Mouse (Mus musculus) embryonic fibroblast, embryonic 13.5 days (primary cell): ENCODE results near the gene Znrf3.
A peak's percentile ranks its signal among the peaks of the same experiment; 100 is the strongest.

Experiments
- CTCF ChIP-seq: IDR thresholded peaks from 2 replicates; pipeline ENCODE4 v1.5.1; 2011; ENCODE audit warnings: mild to moderate bottlenecking, control low read depth, low read length, moderate library complexity, borderline replicate concordance; ENCODE audit not compliant: insufficient read depth
- POLR2A ChIP-seq: IDR thresholded peaks from 2 replicates; pipeline ENCODE4 v1.6.1; 2011; ENCODE audit warnings: low read depth, mild to moderate bottlenecking, control low read depth, low read length, moderate library complexity

DNA sequence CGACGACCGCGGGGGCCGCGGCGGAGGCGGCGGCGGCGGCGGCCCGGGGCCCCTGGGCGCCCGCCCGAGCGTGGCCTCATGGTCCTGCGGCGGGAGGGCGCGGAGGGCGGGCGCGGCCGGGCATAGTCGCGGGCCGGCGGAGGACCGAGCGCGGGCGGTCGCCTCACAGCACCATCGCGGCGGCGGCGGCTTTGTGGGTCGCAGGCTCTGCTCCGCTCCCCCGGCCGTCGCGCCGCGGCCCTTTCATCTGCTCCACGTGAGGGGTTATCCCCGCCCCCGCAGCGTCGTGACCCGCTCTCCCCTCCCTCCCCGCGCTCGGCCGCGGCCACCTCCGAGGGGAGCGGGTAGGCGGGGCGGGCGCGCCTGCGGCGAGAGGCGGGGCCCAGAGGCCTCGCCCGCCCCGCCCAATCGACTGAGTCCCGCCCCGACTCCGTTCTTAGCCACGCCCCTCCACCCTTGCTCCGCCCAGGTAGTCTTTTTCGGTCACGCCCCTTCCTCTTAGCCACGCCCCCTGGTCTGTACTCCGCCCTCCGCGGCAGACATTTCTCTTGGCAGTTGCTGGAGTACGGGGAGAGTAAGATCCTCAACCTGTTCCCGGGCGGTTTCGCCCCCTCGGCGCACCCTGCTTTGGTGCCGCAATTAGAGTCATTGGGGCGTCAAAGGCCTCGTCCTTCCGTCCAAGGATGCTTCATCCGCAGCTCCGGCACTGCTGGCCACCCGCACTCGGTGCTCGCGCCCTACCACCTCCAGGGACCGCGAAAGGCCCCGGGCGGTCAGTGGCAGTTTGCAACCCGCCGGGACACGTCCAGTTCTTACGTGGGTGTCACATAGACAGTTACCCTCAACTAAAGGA lies at the start of gene Znrf3:
- TF ChIP-seq CTCF (no peak), POLR2A (peak; percentile 52)
